9 mouse cellular contexts compared by ENCODE assay signal in the genomic region with DNA sequence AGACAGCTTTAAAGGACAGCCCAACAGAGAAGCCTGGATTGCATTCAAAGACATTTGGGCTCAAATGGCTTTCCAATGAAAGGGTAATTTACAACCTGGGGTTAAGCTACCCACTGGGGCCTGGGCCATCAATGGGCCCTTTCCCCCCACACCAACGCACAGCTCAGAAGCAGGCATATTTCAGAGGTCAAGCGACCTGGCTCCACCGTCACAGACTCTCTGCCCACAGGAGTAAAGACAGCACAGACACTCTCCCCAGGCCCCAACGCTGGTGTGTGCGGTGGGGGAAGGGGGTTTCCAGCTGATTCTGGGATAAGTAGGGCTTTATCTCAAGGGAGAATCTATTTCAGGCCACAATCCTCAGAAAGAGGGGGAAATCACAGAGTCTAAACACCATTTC. TPM values are rescaled to one million over a fixed set of nuclear protein-coding genes. Genes with fewer than 3 reads are reported as not detected.
A peak's percentile ranks its signal among the peaks of the same experiment; 100 is the strongest.
DNase-seq lines count a peak whose midpoint lies in the region; ATAC-seq lines count a peak whose summit lies in the region.
"Had no signal": no experiment of that assay in that cellular context is flagged by ENCODE, and none has a peak within 500 bp of the region (broad histone marks: within the 10 kb centered on the region; RNA-seq: fewer than 3 reads in every experiment).

No protein-coding gene starts in this region.

- H3K36me3 ChIP-seq in kidney, embryonic 14.5 days (ENCODE audit: control insufficient read depth, insufficient read depth, low read length) = no peaks in the 10 kb centered on the region
- H3K36me3 ChIP-seq in embryonic facial prominence, embryonic 10.5 days (replicated peaks) = 0 out of 2 replicates have a peak, but pooled peaks cover 5% of the 10 kb centered on the region
- no peaks in the 10 kb centered on the region; the same call in 1 of the 2 replicates for H3K36me3 ChIP-seq in intestine, embryonic 14.5 days (ENCODE audit: control insufficient read depth, insufficient read depth, low read length)
- no peaks in the 10 kb centered on the region for H3K36me3 ChIP-seq in midbrain, embryonic 16.5 days (ENCODE audit: control insufficient read depth, insufficient read depth, low read length)

- DNase-seq in kidney, adult 9 months = no peak
- DNase-seq in embryonic facial prominence, embryonic 10.5 days (ENCODE audit: low spot score) = peak; percentile 43
- no peak for DNase-seq in intestine, embryonic 14.5 days (ENCODE audit: low spot score)
- DNase-seq in adrenal gland, postnatal 36 days = no peak
- no peak for DNase-seq in urinary bladder, adult 2 months (ENCODE audit: low spot score)

- WGBS in kidney, embryonic 14.5 days = 4% methylated on average over 5 of the region's 5 CpGs
- WGBS in embryonic facial prominence, embryonic 10.5 days = 1% methylated on average over 5 of the region's 5 CpGs
- WGBS in intestine, embryonic 14.5 days = 7% methylated on average over 5 of the region's 5 CpGs
- WGBS in midbrain, embryonic 16.5 days = 2% methylated on average over 5 of the region's 5 CpGs

- H3K9ac ChIP-seq in kidney, embryonic 14.5 days (ENCODE audit: low read depth, low read length) = peak overlapping the region; percentile 84
- H3K9ac ChIP-seq in intestine, embryonic 14.5 days (ENCODE audit: low read length) = peak overlapping the region; percentile 81
- H3K9ac ChIP-seq in midbrain, embryonic 16.5 days (ENCODE audit: low read depth, low read length) = peak overlapping the region; percentile 82

- H3K4me1 ChIP-seq in kidney, embryonic 14.5 days (ENCODE audit: control insufficient read depth, insufficient read depth, low read length) = peaks cover 43% of the 10 kb centered on the region
- peaks cover 87% of the 10 kb centered on the region for H3K4me1 ChIP-seq in embryonic facial prominence, embryonic 10.5 days
- H3K4me1 ChIP-seq in intestine, embryonic 14.5 days (replicated peaks; ENCODE audit: control insufficient read depth, insufficient read depth, low read length) = peaks cover 47% of the 10 kb centered on the region
- peaks cover 42% of the 10 kb centered on the region for H3K4me1 ChIP-seq in midbrain, embryonic 16.5 days (ENCODE audit: control insufficient read depth, insufficient read depth, low read length)

- peak overlapping the region; percentile 94; the same call in 1 of the 2 replicates for H3K27ac ChIP-seq in kidney, embryonic 14.5 days (ENCODE audit: low read depth, low read length)
- peak overlapping the region; percentile 91 for H3K27ac ChIP-seq in embryonic facial prominence, embryonic 10.5 days (replicated peaks)
- H3K27ac ChIP-seq in intestine, embryonic 14.5 days (ENCODE audit: low read depth) = peak overlapping the region; percentile 96; the same call in 1 of the 2 replicates
- H3K27ac ChIP-seq in midbrain, embryonic 16.5 days (ENCODE audit: low read length) = peak overlapping the region; percentile 96

- no peak for ATAC-seq in kidney, embryonic 14.5 days (ENCODE audit: low FRiP score, low TSS enrichment)
- ATAC-seq in intestine, embryonic 14.5 days (replicated peaks; ENCODE audit: low FRiP score, low TSS enrichment, low read depth) = no peak
- ATAC-seq in midbrain, embryonic 16.5 days = no peak
- no peak for ATAC-seq in CD4-positive, CD25-positive, alpha-beta regulatory T cell, adult 4 months

- no peaks in the 10 kb centered on the region for H3K9me3 ChIP-seq in kidney, embryonic 14.5 days (ENCODE audit: control insufficient read depth, low read length)
- no peaks in the 10 kb centered on the region for H3K9me3 ChIP-seq in embryonic facial prominence, embryonic 10.5 days
- H3K9me3 ChIP-seq in intestine, embryonic 14.5 days (ENCODE audit: control insufficient read depth, low read length) = no peaks in the 10 kb centered on the region
- H3K9me3 ChIP-seq in midbrain, embryonic 16.5 days (replicated peaks; ENCODE audit: control insufficient read depth, low read length, poor library complexity, severe bottlenecking) = no peaks in the 10 kb centered on the region

- peak overlapping the region; percentile 85 for H3K4me2 ChIP-seq in kidney, embryonic 14.5 days (replicated peaks; ENCODE audit: low read depth, low read length)
- peak overlapping the region; percentile 100 for H3K4me2 ChIP-seq in intestine, embryonic 14.5 days (ENCODE audit: low read length)
- peak overlapping the region; percentile 94 for H3K4me2 ChIP-seq in midbrain, embryonic 16.5 days (ENCODE audit: low read length)

- peak overlapping the region; percentile 93 for H3K4me3 ChIP-seq in kidney, embryonic 14.5 days (ENCODE audit: low read length)
- peak overlapping the region; percentile 98 for H3K4me3 ChIP-seq in embryonic facial prominence, embryonic 10.5 days
- H3K4me3 ChIP-seq in intestine, embryonic 14.5 days (ENCODE audit: low read depth, low read length) = peak overlapping the region; percentile 50
- H3K4me3 ChIP-seq in midbrain, embryonic 16.5 days (ENCODE audit: low read depth, low read length) = peak overlapping the region; percentile 68

- no peaks in the 10 kb centered on the region for H3K27me3 ChIP-seq in kidney, embryonic 14.5 days (ENCODE audit: control insufficient read depth, insufficient read depth, low read length)
- H3K27me3 ChIP-seq in embryonic facial prominence, embryonic 10.5 days (replicated peaks; ENCODE audit: low read depth, poor library complexity, severe bottlenecking) = no peaks in the 10 kb centered on the region
- no peaks in the 10 kb centered on the region for H3K27me3 ChIP-seq in intestine, embryonic 14.5 days (replicated peaks; ENCODE audit: control insufficient read depth, insufficient read depth, low read length)
- H3K27me3 ChIP-seq in midbrain, embryonic 16.5 days (ENCODE audit: control insufficient read depth, insufficient read depth, low read depth, low read length) = no peaks in the 10 kb centered on the region

RNA-seq across cellular contexts. Expression of gene 4930404H24Rik, which starts 49.9 kb away (rescaled TPM):
- not detected in 2 replicates for polyA plus RNA-seq in kidney, embryonic 14.5 days (2014; fragmentation: Nextera tagmentation; extraction: Ambion mirVana)
- not detected in 2 replicates for polyA plus RNA-seq in embryonic facial prominence, embryonic 10.5 days (2016; fragmentation: Nextera tagmentation; extraction: Ambion mirVana)
- not detected in 2 replicates for polyA plus RNA-seq in intestine, embryonic 14.5 days (2014; fragmentation: Nextera tagmentation; extraction: Ambion mirVana)
- polyA plus RNA-seq in midbrain, embryonic 16.5 days (2015; fragmentation: Nextera tagmentation; extraction: Ambion mirVana) = not detected in 2 replicates
- total RNA-seq in adrenal gland, postnatal 36 days (2021) = not detected
- polyA plus RNA-seq in urinary bladder, adult 2 months (2012; rRNA removed) = not detected in 2 replicates
- not detected for polyA plus RNA-seq in CD4-positive, CD25-positive, alpha-beta regulatory T cell, adult 4 months (2017; shearing (Covaris generic))
- total RNA-seq: hematopoietic stem cell, adult 5-6 weeks had no signal
